Mouse (Mus musculus) thymus, postnatal 0 days (tissue): ENCODE measurements at regions not wholly inside any gene's neighbourhood (a gene's known extent, or its start where the extent isn't known, plus 50 kb on each side); places are given as distances from the start of the nearest gene placed in this dataset.
"Not testable (repeated sequence)": the region's sequence is repeated elsewhere in the genome, so short reads cannot be mapped to it uniquely, and the experiment has no call there.

Source experiments
- DNase-seq: peaks from one replicate; pipeline ENCODE4 v3.0.0-alpha.2; 2015; ENCODE audit warnings: low spot score

- DNase-seq, result no peak
Measured at GRCm38 (mm10) chr2:149203896-149204295, 186.9 kb upstream of the Gm10750 start.

GRCm38 (mm10) chr2:149195736-149196135, 178.7 kb upstream of the Gm10750 start:
- DNase-seq, result peak; percentile 7

- not testable (repeated sequence) for DNase-seq
Measured at GRCm38 (mm10) chr2:149158434-149158833, 141.4 kb upstream of the Gm10750 start.

GRCm38 (mm10) chr2:149109551-149109950, 92.5 kb upstream of the Gm10750 start:
- not testable (repeated sequence) for DNase-seq

DNA sequence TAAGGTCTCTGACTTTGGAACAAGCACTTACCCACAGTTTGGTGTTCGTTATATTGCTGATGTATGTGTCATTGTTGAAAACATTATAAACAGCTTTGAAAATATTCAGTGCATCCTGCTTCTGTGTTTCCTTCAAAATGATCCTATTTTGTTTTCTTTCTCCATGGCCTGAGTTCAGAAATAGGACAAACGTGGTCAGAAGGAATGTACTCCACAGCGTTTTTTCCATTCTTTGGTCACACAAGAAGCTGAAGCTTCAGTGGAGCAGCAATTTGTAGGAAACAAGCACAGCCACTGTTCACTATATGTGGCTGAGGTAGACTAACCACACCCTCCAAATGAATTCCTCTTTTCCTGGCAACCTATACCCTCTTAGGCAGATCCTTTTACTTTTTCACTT, 75.1 kb upstream of the Gm10750 start:
- no peak for DNase-seq
